26 mouse cellular contexts compared by ENCODE assay signal in the genomic region with DNA sequence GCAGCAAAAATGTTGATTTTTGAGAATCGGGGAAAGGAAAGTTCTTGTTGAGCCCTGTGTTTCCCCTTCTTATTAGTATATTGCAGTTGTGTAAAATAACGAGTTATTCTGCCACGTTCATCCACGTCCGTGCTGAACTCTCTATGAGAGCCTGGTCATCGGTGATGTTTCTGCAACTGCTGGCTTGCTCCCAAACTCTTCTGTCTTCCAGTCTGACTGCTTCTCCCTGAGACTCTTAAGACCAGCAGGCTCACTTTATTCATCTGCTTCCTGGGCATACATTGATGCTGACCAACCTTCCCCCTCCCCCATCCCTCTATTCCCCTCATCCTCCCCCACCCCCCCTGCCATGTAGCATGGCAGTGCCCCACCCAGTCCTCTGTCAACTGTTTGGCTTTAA.
"Had no signal": no experiment of that assay in that cellular context is flagged by ENCODE, and none has a peak within 500 bp of the region (broad histone marks: within the 10 kb centered on the region; RNA-seq: fewer than 3 reads in every experiment).

No protein-coding gene starts in this region.

- H3K27me3 ChIP-seq: hindbrain, embryonic 13.5 days; hindbrain, embryonic 15.5 days; kidney, embryonic 15.5 days; liver, embryonic 13.5 days had no signal

- H3K4me2 ChIP-seq: heart, embryonic 11.5 days; heart, embryonic 13.5 days; heart, embryonic 15.5 days; hindbrain, embryonic 13.5 days; hindbrain, embryonic 15.5 days; kidney, embryonic 15.5 days; limb, embryonic 12.5 days; liver, embryonic 11.5 days; liver, embryonic 13.5 days had no signal

- H3K9ac ChIP-seq: heart, embryonic 13.5 days; heart, embryonic 15.5 days; hindbrain, embryonic 13.5 days; hindbrain, embryonic 15.5 days; kidney, embryonic 15.5 days; limb, embryonic 12.5 days; liver, embryonic 13.5 days had no signal

- H3K36me3 ChIP-seq: heart, embryonic 13.5 days; heart, embryonic 15.5 days; hindbrain, embryonic 13.5 days; hindbrain, embryonic 15.5 days; kidney, embryonic 15.5 days; limb, embryonic 10.5 days; limb, embryonic 12.5 days; liver, embryonic 13.5 days had no signal

- DNase-seq: gastrocnemius, postnatal 14 days; gastrocnemius, postnatal 36 days; heart, adult 2 months; heart, postnatal 14 days; heart, postnatal 36 days; kidney, adult 11 months; kidney, adult 2 months; kidney, adult 9 months; kidney, postnatal 14 days; kidney, postnatal 36 days; layer of hippocampus, adult 9-11 months; liver; liver, embryonic 13.5 days had no signal

- H3K9me3 ChIP-seq: heart, embryonic 13.5 days; heart, embryonic 15.5 days; hindbrain, embryonic 13.5 days; hindbrain, embryonic 15.5 days; kidney, embryonic 15.5 days; limb, embryonic 10.5 days; limb, embryonic 12.5 days; liver, embryonic 13.5 days had no signal

- H3K4me3 ChIP-seq: heart, adult 2 months; heart, embryonic 13.5 days; heart, embryonic 15.5 days; hindbrain, embryonic 13.5 days; hindbrain, embryonic 15.5 days; kidney, embryonic 15.5 days; left cerebral cortex, adult 2 months; limb, embryonic 10.5 days; limb, embryonic 12.5 days; liver, embryonic 13.5 days had no signal

- ATAC-seq: hindbrain, postnatal 0 days; intestine, embryonic 16.5 days had no signal

- H3K27ac ChIP-seq: heart, adult 2 months; heart, embryonic 13.5 days; heart, embryonic 15.5 days; hindbrain, embryonic 13.5 days; hindbrain, embryonic 15.5 days; hindbrain, postnatal 0 days; kidney, embryonic 15.5 days; kidney, postnatal 0 days; left cerebral cortex, adult 2 months; limb, embryonic 10.5 days; limb, embryonic 12.5 days; liver, embryonic 13.5 days had no signal
